Mouse (Mus musculus) heart, postnatal 25 days (tissue): ENCODE measurements around the gene Gzmn. TPM values are rescaled to one million over a fixed set of nuclear protein-coding genes. Genes with fewer than 3 reads are reported as not detected.
"Not testable (repeated sequence)": the region's sequence is repeated elsewhere in the genome, so short reads cannot be mapped to it uniquely, and the experiment has no call there.

ENCODE experiments used
- DNase-seq: peaks from one replicate; pipeline ENCODE4 v3.0.0; 2022; ENCODE audit warnings: low spot score
- intact Hi-C: fragments of 180-260 bp; cut with DNase I; formaldehyde crosslinking; loops from one replicate; pipeline ENCODE4 v1.15.1; 2025
- total RNA-seq, 2 experiments: library from RNA; stranded (reverse); gene quantifications; 2 replicates each; pipeline ENCODE4 v1.2.3; 2021

Gzmn gene
- not detected for total RNA-seq

DNA sequence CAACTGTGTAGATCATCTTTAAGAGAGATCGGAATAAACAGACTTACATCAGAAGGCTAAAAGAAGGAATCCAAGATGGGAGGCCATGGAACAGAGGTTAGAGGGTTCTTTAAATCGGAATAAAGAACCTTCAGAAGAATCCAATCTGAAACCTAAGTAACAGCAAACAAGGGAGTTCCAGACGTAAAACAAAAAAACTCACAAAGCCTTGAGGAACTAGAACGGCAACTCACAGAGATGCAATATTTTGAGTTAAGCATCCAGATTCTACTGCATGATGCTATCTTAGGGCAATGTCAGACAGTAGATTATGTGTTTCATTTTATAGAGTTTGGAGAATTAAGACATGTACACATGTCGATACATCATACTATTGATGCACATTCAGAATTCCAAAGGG, at the start of gene Gzmn:
Gzmn (minus strand) TSS at position 101 of the 400 bp plus-strand sequence.
- DNase-seq, result no peak
- intact Hi-C loops, result no loop called here

DNA sequence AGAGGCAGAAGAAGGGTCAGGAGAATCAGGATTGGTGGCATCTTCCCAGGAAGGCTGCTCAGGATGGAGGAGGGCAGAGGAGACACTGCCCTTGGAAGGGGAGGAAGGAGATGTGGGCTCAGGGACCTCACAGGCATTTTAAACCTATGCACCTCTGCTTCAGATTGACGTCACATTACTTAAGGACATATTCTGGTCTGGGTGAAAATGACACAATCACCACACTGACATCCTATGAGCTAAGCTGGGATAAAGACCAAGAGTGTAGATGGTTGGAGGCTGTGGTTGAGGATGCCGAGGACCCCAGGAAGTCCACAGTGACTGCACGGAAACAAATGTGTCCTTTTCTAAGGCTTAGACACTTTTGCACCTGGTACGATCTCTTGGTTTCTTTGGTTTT, 36.9 kb upstream of the Gzmn start, which contains the start of gene Gzmf:
Gzmf (minus strand) TSS at position 101 of the 400 bp plus-strand sequence.
- intact Hi-C loops, result no loop called here

DNA sequence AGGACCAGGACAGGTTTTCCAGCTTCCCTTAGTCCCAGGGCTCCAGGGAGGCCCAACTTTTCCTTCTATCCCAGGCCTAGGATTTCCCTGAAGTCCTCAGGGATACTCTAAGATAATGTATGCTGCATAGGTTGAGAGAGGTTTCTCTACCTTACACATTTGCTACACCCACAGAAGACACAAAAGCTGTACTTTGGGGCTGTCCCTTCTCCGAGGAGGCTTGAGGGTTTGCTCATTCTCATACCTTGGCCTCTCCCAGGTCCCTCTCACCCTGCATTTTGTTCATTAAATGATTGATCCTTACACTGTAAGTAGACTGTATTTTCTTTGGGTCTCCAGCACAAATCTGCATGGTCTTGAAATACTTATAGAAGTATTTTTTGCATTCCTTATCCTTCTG, 31.2 kb upstream of the Gzmn start:
- DNase-seq, result no peak
- intact Hi-C loops, result loop anchor here (10.0 kb wide), 1 partner anchor 189 kb away; no protein-coding TSS in a partner anchor

More for the DNA sequence above, 36.9 kb upstream of the Gzmn start, which contains the start of gene Gzmf:
- no peak for DNase-seq

DNA sequence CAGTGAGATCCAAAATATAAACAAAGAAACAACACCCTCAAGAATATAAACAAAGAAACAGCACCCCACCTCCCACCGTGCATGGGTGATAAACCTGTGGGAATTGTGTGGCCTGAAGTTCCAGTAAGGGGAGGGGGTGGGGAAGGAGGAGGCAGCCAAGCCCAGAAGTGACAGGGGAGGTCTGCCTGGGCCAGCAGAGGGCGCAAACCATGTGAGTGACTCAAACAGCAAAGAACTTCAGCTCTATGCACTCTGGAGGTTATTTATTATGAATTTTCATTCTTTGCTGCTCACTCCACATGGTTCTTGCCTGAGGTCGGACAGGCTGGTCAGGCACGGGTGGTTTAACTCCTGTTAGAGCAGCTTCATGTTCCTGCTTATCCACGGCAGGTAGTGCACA, 30.6 kb upstream of the Gzmn start:
- intact Hi-C loops, result loop anchor here (10.0 kb wide), 1 partner anchor 190 kb away; no protein-coding TSS in a partner anchor

DNA sequence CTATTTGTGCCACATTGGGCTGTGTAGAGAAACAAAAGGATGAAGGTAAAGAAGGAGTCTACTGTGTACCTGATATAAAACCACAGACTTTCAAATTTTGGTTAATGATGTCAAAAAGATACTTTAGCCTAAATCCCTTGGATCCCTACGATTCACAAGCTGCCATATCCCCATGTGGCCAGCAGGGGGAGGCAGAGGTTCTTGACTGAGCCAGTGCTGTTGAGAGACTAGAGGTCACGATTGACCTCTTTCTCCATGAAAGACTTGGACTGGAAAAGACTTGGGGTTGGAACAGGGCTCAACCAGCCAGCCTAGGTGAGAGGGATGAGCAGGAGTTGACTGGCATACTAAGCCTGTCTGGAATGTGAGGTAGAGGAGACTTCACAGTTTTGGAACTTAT, 29.6 kb upstream of the Gzmn start:
- DNase-seq, result no peak
- intact Hi-C loops, result loop anchor here (5.0 to 10.0 kb wide), 2 partner anchors 98 to 191 kb away; no protein-coding TSS in a partner anchor

More for the DNA sequence above, 30.6 kb upstream of the Gzmn start:
- not testable (repeated sequence) for DNase-seq

DNA sequence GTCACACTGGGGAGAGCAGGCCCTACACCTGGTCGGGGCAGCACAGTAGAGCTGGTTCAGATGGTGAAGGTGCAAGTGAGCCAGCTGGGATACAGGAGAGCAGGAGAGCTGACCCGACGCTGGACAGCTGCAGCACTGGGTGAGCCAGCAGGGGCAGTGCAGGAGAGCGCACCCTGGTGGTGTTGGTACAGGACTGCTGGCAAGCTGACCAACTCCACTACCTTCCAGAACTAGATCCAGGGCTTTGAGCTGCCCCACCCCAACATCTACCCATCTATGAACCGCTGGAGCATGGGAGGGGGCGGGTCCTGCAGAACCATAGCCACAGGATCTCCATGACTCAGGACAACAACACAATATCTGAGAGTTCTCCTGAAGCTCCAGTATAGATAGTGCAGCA, 12.5 kb upstream of the Gzmn start:
- intact Hi-C loops, result no loop called here
- DNase-seq, result no peak

DNA sequence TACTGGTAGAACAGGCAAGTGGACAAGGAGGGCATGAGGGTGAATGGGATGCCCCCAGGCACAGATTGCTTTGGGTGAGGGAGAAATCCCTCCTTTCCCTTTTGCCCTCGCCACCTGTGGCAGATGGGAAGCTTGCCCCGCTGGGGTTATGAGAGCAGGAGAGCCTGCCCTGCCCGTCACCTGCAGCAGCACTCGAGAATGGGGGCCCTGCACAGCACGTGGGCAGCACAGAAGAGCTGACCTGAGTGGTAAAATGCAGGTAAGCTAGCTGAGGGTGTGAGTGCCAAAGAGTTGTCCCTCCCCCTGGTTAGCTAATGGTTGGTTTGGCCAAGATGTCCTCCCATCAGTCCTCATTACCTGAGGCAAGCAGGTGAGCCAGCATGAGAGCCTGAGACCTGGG, 12.1 kb upstream of the Gzmn start:
- DNase-seq, result no peak
- intact Hi-C loops, result no loop called here

DNA sequence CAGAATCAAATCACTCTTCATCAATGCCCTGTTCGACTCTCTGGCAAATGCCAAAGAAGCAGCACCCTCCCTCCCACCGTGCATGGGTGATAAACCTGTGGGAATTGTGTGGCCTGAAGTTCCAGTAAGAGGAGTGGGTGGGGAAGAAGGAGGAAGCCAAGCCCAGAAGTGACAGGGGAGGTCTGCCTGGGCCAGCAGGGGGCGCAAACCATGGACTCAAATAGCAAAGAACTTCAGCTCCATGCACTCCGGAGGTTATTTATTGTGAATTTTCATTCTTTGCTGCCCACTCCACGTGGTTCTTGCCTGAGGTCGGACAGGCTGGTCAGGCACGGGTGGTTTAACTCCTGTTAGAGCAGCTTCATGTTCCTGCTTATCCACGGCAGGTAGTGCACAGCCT, 3.3 kb upstream of the Gzmn start:
- DNase-seq, intact Hi-C loops: not testable (repeated sequence)

DNA sequence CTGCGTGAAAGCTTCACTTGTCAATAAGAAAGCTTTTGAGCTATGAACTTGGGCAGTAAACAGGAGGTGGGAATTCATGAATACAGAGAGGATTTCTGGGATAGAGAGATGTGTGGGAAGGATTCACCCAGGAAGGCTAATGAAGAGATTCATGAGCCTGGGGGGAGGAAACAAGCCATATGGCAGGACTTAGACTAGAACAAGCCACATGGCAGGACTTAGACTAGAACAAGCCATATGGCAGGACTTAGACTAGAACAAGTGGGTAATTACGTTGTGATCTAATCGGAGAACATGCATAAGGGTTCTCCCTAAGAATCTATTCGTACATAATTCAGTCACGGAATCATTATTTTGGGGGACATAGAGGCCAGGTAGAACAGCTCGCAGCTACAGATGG, 1.0 kb downstream of the Gzmn start:
- intact Hi-C loops, result no loop called here

DNA sequence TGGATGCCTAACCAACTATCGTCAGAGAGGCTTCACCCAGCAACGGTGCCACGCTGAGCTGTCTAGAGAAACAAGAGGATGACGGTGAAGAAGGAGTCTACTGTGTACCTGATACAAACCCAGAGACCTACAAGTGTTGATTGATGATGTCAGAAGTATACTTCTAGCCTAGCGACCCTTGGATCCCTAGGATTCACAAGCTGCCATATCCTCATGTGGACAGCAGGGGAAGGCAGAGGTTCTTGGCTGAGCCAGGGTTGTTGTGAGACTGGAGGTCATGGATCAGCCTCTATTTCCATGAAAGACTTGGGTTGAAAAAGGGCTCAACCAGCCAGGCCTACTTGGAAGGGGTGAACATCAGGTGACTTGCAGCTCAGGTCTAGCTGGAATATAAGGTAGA, 1.7 kb downstream of the Gzmn start:
- intact Hi-C loops, result no loop called here
- no peak for DNase-seq

More for the DNA sequence above, 1.0 kb downstream of the Gzmn start:
- DNase-seq, result no peak

DNA sequence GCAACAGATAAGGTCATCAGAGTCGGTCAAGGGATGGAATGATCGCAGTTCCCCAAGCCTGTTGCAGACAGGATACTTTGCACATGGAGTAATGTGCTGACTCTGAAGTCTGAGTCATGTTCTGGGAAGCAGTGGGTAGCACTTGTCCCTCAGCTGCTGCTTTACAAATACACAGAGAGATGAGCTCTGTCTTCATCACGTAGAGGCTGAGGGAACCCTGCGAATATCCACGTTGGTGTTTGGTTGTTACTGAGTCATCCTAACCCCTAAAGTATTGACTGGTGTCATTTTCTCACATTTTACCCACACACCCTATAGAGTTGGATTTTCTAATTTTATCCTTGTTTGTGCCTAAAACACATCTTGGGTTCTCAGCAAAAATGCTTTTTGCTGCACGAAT, 6.4 kb downstream of the Gzmn start:
- intact Hi-C loops, result no loop called here
- DNase-seq, result no peak

DNA sequence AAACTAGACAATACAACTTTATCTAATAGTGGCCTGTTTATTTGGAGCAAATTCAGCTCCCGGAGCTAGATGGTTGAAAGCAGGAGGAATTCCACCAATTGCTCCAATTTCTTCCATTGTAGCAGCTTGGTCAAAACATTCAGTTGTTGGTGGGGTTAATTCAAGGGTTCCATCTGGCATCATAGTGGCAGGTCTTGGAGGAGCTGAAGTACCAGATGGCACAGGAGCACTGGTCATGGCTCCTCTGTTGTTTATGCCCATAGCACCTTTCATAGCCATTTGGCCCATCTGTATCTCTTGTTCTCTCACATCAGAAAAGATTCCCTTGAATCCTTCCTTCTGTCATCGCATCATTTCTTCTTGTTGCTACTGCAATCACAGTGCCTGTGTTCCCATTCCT, 12.3 kb downstream of the Gzmn start:
- no peak for DNase-seq
- intact Hi-C loops, result no loop called here

DNA sequence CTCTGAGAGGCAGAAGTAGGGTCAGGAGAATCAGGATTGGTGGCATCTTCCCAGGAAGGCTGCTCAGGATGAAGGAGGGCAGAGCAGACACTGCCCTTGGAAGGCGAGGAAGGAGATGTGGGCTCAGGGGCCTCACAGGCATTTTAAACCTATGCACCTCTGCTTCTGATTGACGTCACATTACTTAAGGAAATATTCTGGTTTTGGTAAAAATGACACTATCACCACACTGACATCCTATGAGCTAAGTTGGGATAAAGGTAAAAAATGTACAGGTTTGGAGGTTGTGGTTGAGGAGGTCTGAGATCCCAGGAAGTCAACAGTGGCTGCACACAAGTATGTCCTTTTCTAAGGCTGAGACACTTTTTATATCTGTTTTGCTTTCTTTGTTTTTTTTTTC, 14.9 kb downstream of the Gzmn start, which contains the start of gene Gzmg:
Gzmg (minus strand) TSS at position 101 of the 400 bp plus-strand sequence.
- intact Hi-C loops, DNase-seq: not testable (repeated sequence)

DNA sequence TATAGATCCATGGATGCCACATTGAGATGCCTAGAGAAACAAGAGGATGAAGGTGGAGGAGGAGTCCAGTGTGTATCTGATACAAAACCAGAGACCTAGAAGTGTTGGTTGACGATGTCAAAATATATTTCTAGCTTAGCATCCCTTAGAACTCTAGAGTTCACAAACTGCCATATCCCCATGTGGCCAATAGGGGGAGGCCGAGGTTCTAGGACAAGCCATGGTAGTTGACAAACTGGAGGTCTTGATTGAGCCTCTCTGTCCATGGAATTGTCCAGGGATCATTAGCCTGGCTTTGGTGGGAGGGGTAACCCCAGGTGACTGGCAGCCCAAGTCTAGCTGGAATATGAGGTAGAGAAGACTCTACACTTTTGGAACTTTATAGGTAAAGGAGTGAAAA, 19.1 kb downstream of the Gzmn start:
- no peak for DNase-seq
- intact Hi-C loops, result no loop called here

DNA sequence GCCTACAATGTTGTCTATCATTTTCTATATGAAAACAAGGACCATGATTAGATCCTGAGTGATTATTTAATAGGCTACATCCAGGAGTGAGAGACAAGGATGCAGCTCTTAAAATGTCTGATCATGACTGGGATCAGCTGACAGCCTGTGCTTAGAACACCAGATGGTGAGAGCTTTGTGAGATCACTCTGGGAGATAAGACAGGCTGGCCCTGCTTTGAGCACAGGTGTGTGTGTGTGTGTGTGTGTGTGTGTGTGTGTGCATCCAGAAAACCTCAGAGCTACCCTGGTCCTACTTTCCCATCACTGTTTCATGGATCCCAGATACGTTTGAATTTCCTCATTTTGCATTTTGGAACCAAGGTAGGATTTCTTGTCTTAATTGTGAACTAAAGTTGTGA, 40.7 kb downstream of the Gzmn start:
- intact Hi-C loops, DNase-seq: not testable (repeated sequence)

DNA sequence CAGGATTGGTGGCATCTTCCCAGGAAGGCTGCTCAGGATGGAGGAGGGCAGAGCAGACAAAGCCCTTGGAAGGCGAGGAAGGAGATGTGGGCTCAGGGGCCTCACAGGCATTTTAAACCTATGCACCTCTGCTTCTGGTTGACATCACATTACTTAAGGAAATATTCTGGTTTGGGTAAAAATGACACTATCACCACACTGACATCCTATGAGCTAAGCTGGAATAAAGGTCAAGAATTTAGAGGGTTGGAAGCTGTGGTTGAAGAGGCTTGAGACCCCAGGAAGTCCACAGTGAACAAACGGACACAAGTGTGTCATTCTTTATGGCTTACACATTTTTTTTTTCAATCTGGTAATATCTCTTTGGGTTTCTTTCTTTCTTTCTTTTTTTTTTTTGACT, 41.9 kb downstream of the Gzmn start, which contains the start of gene Gzmd:
Gzmd (minus strand) TSS at position 101 of the 400 bp plus-strand sequence.
- DNase-seq, intact Hi-C loops: not testable (repeated sequence)

DNA sequence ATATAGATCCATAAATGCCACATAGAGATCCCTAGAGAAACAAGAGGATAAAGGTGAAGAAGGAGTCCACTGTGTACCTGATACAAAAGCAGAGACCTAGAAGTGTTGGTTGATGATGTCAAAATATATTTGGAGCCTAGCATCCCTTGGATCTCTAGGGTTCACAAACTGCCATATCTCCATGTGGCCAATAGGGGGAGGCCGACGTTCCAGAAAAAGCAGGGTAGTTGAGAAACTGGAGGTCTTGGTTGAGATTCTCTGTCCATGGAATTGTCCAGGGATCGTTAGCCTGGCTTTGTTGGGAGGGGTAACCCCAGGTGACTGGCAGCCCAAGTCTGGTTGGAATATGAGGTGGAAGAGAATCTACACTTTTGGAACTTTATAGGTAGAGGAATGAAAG, 46.1 kb downstream of the Gzmn start:
- no peak for DNase-seq
- intact Hi-C loops, result no loop called here

DNA sequence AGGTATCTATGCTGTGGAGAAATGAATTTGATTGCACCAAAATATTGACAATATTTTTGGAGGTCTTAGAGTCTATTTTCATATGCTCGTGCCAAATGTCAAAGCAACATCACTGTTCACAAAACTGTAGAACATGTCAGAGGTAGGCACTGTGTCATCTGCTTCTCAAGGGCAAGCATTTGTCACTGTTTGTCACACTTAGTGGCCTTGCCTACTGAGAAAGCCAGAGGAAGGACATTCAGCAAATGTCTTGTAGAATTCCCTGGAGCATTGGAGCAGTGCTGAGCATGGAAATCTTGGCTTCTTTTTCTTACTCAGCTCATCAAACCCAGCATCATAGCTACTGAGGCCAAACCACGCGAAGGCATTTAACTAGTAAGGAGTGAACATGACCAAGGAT, 50.9 kb downstream of the Gzmn start:
- intact Hi-C loops, result no loop called here
- DNase-seq, result no peak

DNA sequence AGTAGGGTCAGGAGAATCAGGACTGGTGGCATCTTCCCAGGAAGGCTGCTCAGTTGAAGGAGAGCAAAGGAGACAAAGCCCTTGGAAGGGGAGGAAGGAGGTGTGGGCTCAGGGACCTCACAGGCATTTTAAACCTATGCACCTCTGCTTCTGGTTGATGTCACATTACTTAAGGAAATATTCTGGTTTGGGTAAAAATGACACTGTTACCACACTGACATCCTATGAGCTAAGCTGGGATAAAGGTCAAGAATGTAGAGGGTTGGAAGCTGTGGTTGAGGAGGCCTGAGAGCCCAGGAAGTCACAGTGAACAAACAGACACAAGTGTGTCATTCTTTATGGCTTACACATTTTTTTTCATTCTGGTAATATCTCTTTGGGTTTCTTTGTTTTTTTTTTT, 53.9 kb downstream of the Gzmn start, which contains the start of gene Gzme:
Gzme (minus strand) TSS at position 101 of the 400 bp plus-strand sequence.
- no peak for DNase-seq
- intact Hi-C loops, result no loop called here
